Mouse (Mus musculus): Measurements from ENCODE around the gene Nptx2. TPM values are rescaled to one million over a fixed set of nuclear protein-coding genes. Genes with fewer than 3 reads are reported as not detected.

The Nptx2 gene
- total RNA-seq, 2 experiments from 2014 or later, result 0.27 to 0.31 TPM

GRCm38 (mm10) chr5:144585100-144585499 lies 39.4 kb downstream of the Nptx2 start:
- no peak for DNase-seq

GRCm38 (mm10) chr5:144591248-144591880 lies 45.7 kb downstream of the Nptx2 start:
- no peak for DNase-seq

- DNase-seq, result no peak
These were observed 49.1 kb downstream of the Nptx2 start for GRCm38 (mm10) chr5:144594796-144595195.

Other genes with a start within 250 kb of the Nptx2 start
- gene Baiap2l1, start 187.8 kb upstream of the Nptx2 start, total RNA-seq (2021), result 1 to 10 TPM; 2.2 to 4.0 TPM
- under 1 TPM; 0.14 to 0.45 TPM for gene Tmem130, start 215.9 kb downstream of the Nptx2 start, total RNA-seq (2021)
- 10 to 100 TPM; 42.3 to 59.6 TPM for gene Trrap, start 221.8 kb downstream of the Nptx2 start, total RNA-seq (2021)

Measured in gastrocnemius, postnatal 10 days (tissue).